Mouse (Mus musculus) erythroblast, adult 5-6 weeks (primary cell): ENCODE data around the gene Tmed4. TPM values are rescaled to one million over a fixed set of nuclear protein-coding genes. Genes with fewer than 3 reads are reported as not detected.

ENCODE experiments used
- ATAC-seq: replicated peaks from 2 replicates; pipeline ENCODE4 v1.8.0; 2016; ENCODE audit warnings: moderate number of reproducible peaks, mild to moderate bottlenecking, moderate TSS enrichment, inconsistent platforms; ENCODE audit not compliant: poor library complexity, low FRiP score, severe bottlenecking
- total RNA-seq, 2 experiments: library from RNA; stranded (forward) in 1 of 2; stranded (reverse) in 1 of 2; fragments of 150-400 nt in 1 of 2; fragments of 200-764, 138-1000 nt in 1 of 2; gene quantifications; 2 replicates each; pipeline versions ENCODE4 v1.2.3 to v1.2.4; 2015 to 2017; ENCODE audit warnings: low replicate concordance in 2 of 2

The Tmed4 gene
- total RNA-seq (2015; ENCODE audit: low replicate concordance) (10.0 and 11.7 TPM in 2 replicates), total RNA-seq (2017; ENCODE audit: low replicate concordance) (7.4 and 13.2 TPM in 2 replicates)

DNA sequence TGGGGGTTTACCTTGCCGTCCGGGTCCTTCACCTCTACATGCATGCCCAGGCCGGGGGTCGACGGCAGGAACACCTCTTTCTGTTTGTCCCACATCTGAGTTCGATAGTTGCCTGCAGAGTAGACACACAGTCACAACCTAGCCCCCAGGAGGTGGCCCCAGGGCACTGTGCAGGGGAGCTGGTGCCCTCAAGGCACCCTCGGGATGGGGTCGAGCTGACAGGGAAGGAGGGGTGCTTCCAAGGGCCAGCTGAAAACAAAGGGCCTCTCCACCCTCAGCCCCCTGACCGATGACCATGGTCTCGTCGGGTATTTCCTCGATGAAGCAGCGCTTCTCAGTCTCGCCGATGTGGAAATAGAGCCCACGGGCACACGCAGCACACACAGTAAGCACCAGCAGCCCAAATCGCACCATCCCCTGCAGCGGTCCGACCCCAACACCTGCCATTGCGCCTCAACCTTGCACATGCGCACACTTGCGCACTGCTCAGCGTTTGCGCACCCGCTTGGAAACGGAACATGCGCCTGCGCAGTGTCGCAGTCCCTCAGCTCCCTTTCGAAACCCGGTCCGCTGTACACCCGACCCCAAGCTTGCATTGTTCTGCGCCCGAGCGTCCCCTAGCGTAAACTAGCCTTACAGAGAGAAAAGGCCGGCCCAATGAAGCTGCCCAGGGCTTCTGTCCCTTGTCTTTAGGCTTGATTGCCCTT lies at the start of gene Tmed4:
Gene Tmed4, minus strand, starts transcription at position 484 of the 707 bp plus-strand sequence.
- peak; percentile 97 for ATAC-seq

DNA sequence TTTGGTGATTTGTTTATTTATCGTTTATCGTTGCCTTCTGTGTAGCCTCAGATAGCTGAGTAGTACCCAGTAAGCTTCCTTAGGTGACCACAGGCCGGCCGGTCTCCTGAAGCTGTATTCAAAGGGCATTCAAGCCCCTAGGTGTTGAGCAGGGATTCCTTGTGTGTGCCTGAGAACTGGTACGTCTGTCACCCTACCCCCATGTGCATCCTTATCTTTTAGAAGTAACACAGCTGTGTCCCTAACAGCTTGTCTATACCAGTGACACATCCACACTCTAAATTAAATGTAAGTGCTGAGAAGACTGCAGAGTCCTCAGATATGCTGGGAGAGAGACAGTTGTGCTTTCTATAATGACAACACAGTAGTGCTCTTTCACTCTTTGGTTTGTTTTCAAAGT lies 48.7 kb upstream of the Tmed4 start:
- no peak for ATAC-seq

DNA sequence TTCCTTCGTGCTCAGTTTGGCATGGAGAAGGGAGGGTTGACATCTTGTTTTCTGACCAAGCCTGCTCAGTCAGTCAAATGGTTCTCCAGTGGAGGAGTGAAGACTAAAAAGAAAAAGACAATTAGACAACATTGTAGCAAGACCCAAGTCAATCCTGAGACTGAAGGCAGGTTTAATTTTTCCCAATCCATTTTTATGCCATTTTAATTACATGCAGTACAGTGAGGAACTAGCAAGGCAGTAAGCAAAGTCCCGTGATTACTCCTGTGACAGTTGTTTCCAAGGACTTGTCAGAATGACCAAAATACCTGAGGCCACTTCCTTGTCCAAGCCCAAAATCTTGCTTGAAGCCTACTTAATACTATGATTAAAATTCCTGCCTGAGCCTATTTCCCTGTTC lies 47.4 kb upstream of the Tmed4 start:
- no peak for ATAC-seq

- no peak for ATAC-seq
Measured at GRCm38 (mm10) chr11:6319374-6319773, 44.7 kb upstream of the Tmed4 start.

DNA sequence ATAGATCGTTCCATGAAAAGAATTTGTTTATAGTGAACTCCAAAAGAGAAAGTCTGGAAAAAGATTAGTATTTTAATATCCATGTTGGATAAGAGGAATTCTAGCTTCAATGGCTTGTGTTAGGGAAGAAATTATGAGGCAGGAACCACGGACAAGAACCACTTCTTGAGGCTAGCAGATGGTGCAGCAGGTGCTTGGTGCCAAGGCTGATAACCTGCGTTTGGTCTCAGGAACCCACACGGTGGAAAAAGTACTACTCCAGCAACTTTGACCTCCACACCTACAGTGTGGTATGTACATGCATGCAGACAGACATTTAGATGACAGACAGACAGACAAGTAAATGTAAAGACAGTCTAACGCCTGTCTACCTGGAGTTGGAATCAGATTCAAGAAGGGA lies 43.9 kb upstream of the Tmed4 start:
- ATAC-seq: no peak

DNA sequence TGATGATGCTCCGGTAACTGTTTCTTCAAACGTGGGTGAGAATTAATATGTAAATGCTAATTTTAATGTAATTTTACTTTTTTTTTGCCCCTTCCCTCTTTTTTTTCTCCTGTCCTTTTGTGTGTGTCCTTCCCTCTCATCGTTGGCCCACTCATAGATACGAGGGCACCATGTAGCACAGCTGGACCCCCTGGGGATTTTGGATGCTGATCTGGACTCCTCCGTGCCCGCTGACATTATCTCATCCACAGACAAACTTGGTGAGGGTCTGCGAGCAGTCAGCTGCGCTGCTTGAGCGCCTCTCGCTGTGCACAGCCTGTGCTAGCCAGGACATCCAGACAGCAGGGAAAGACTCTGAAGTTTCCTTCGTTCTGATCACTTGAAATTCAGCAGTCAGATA lies 42.2 kb upstream of the Tmed4 start:
- ATAC-seq: no peak

- no peak for ATAC-seq
Measured at GRCm38 (mm10) chr11:6313874-6314406, 39.3 kb upstream of the Tmed4 start.

DNA sequence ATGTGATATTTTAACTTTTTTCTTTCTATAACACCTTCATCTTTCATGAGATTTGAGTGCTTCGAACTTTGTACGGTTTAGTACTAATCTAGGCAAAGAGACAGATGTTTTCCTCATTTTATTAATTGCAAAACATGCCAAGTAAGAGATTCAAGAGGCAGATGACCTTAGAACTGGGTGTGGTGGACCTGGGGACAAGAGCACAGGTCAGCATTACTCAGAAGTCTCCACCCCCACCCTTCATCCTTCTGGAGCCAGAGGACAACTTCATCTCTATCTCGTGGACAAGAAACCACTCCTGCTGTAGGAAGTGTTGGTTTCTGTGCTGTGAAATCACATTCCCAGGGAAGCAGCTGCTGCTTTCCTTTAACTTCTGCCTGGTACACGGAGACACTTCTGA lies 33.5 kb upstream of the Tmed4 start:
- no peak for ATAC-seq

- ATAC-seq: no peak
Measured at GRCm38 (mm10) chr11:6305943-6306430, 31.3 kb upstream of the Tmed4 start.

DNA sequence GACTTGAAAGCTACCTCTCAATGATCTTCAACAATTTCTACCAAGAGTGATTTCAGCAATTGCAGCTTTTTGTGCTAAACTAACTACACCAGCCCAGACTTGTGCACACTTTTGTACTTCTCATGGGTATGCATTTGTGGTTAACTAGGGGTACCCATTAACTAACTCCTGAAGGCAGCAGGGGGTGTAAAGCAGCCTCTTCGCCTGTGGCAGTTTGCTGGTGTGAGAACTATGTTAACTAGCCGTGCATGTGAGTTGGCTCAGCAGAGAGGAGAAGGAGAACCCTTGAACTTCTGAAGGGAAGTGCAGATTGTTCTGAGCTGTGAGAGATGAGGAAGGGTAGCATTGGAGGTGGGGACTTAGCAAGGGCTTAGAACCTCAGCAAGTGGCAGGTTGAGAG lies 28.1 kb upstream of the Tmed4 start:
- no peak for ATAC-seq

DNA sequence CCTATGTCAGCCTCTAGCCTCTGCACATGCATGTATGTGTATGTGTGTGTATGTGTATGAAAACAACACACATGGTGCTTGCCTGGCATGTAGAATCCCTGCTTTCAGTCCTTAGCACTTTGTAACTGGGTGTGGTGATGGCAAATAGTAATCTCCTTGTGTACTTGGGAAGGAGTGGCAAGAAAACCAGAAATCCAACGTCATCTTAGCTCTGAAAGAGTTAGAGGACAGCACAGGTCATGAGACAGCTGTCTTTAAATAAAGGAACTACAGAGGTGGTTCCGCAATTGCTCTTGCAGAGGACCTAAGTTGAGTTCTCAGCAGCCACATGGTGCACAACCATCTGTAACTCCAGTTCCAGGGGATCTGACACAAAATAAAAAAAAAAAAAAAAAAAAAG lies 24.8 kb upstream of the Tmed4 start:
- no peak for ATAC-seq

DNA sequence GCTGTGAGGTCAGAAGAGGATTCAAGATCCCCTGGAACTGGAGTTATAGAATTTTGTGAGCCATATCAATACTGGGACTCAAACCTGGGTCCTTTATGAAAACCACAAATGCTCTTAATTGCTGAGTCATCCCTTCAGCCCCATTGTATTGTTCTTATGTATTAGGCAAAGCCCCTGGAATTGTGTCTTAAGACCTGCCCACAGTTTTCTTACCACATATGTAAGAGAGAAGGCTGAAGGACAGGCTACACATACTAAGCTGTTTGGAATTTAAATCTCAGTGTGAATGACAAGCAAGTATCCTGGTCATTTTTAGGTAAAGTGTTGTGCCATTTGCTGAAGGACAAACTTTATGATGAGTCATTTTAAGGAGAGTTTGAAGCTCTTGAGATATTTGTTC lies 21.4 kb upstream of the Tmed4 start:
- ATAC-seq: no peak

GRCm38 (mm10) chr11:6294632-6295031 lies 20.0 kb upstream of the Tmed4 start:
- peak; percentile 70 for ATAC-seq

- ATAC-seq: no peak
Measured at GRCm38 (mm10) chr11:6293601-6294000, 18.9 kb upstream of the Tmed4 start.

- no peak for ATAC-seq
Measured at GRCm38 (mm10) chr11:6292988-6293349, 18.3 kb upstream of the Tmed4 start.

DNA sequence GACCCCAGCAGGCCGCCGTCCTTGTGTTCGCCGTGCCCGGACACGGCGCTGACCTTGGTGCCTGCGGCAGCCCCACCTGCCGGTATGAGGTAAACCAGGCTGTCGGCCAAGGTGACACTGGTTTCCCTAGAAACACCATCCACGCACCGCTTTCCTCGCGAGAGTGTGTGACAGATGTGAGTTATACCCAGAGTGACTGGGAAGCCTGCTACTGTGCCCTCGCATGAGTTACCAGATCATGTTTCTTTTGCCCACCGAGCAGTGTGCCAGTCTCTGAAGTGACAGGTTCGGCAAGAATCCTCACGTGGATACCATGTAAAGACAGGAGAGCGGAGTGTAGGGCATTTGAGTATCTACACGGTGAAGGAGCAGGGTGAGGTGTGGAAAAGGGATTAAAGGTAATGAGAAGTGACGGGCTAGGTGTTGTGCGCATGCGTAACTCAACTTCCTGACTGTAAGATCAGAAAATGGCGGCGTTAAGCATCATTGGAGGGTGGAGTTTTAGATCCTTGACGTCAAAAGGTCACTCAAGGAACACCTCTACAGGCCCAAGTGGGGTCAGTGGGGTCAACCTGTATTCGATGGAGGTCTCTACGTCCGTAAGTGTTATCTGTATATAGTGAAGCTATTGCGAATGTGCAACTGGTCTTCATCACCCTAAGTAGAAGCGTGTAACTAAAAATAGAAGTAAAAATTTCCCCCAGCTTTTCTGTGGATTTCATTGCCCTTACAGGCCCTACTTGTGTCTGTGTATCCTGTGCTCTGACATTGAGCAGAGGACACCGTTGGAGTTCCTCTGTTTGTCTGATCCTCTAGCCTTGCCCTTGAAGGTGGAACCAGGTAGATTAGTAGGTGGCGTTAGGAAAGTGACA lies 17.7 kb upstream of the Tmed4 start:
- peak; percentile 58 for ATAC-seq

- peak; percentile 86 for ATAC-seq
Measured at GRCm38 (mm10) chr11:6291401-6292115, 16.9 kb upstream of the Tmed4 start, which contains the start of gene Ogdh. Ogdh (plus strand) TSS chr11:6291633.

DNA sequence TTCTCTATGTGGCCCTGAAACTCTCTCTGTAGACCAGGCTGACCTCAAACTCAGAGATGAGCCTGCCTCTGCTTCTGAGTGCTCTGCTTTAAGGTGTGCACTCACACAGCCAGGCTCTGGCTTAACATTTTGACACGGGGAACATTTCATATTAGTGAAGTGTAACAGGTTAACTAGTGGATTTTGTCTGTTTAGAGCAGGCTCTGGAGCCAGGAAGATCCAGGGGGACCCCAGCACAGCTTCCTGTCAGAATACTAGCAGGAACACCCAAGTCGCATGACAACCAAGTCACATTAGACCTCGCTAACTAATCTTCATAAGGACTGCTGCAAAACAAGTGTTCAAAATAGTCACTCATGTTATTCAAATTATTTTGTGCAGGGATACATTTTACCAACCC lies 16.2 kb upstream of the Tmed4 start:
- no peak for ATAC-seq

GRCm38 (mm10) chr11:6290138-6290537 lies 15.5 kb upstream of the Tmed4 start:
- no peak for ATAC-seq

- no peak for ATAC-seq
Measured at GRCm38 (mm10) chr11:6282940-6283339, 8.3 kb upstream of the Tmed4 start.
